Mouse (Mus musculus): ENCODE measurements around the gene Itsn1.

DNA sequence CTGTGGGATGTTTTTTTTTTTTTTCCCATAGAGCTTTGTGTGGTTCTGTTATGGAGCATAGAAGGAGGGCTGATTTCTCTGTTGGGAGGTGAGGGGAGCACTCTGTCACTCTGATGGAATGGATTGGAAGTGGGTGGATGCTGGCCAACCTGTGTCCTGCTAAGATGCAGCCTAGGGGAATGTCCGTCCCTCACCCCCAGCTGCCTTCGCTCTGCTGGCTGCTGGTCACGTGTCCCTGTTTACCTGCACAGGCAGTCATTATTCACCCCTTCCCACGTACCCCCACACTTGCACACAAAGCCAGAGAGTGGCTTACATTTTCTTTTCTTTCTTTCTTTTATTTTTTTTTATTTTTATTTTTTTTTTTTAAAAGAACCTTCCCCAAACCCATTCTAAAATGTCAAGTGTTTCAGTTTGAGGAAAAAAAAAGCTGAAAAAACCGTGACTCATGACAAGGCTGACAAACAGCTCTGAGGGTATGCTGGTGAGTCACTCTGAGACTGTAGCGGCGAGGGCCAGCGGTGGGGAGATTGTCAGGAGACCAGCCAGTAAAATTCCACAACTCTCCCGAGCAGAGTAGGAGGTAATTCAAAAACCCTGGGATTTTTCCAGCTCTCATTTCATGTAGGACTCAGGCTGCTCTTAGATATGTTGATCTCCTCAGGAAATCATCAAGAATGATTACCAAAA, 233.3 kb downstream of the Itsn1 start:
- TF ChIP-seq CTCF (IDR thresholded peaks at IDR 0.05; ENCODE audit: insufficient read depth, low read depth, low read length), result no peak
- TF ChIP-seq POLR2A (IDR thresholded peaks at IDR 0.05; ENCODE audit: insufficient read depth, low read depth, low read length), result no peak
